Mouse (Mus musculus): ENCODE measurements around the gene Rdh16.

DNA sequence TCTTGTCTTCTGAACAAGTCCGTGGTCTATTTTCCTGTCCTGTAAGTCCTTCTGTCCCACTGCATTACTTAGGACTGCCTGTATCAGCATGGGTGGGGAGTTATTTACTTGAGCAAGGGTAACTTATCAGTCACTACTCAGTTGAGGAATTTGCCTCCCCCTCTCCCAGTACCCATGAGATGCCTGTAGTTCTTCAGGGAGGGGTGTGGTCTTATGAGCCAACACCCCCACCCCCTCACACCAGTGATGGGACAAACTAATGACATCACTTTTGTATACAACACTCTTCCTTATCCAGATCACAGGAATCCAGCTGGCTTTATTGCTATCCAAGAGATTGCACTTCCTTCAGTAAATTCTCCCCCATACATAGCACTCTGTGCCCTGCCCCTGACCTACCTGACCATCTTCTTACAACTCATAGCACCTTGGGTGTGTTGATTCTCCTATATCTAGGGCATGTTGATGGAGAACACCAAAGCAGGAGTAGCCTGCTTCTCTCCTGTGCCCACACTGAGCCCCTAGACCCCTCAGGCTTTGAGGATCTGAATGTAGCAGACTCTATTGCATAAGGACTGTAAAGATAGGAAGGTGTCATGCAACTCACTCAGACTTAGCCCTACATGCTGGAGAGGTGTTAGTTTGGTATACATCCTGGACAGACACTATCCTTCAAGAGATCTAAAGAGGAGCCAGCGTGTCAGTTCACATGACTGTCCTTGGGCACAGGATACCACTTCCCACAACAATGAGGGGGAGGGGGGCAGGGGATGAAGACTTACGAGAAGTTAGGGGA, 77.5 kb downstream of the Rdh16 start:
- TF ChIP-seq MYOD1 (IDR thresholded peaks at IDR 0.05; ENCODE audit: control insufficient read depth, insufficient read length, low read depth), result no peak
- TF ChIP-seq CTCF (IDR thresholded peaks at IDR 0.05; ENCODE audit: control insufficient read depth, insufficient read depth, insufficient read length), result no peak
- no peak for TF ChIP-seq USF1 (IDR thresholded peaks at IDR 0.05; ENCODE audit: low read depth)
- TF ChIP-seq MAX (IDR thresholded peaks at IDR 0.05), result no peak
- no peak for TF ChIP-seq CEBPB (IDR thresholded peaks at IDR 0.05; ENCODE audit: low read depth)
